Mouse (Mus musculus) thymus, adult 18-20 months (tissue): ENCODE measurements at regions not wholly inside any gene's neighbourhood (a gene's known extent, or its start where the extent isn't known, plus 50 kb on each side); places are given as distances from the start of the nearest gene placed in this dataset.

Source experiments
- DNase-seq, 2 experiments: peaks; one replicate each; pipeline ENCODE4 v3.0.0; 2022; ENCODE audit warnings: mixed read lengths in 2 of 2

DNA sequence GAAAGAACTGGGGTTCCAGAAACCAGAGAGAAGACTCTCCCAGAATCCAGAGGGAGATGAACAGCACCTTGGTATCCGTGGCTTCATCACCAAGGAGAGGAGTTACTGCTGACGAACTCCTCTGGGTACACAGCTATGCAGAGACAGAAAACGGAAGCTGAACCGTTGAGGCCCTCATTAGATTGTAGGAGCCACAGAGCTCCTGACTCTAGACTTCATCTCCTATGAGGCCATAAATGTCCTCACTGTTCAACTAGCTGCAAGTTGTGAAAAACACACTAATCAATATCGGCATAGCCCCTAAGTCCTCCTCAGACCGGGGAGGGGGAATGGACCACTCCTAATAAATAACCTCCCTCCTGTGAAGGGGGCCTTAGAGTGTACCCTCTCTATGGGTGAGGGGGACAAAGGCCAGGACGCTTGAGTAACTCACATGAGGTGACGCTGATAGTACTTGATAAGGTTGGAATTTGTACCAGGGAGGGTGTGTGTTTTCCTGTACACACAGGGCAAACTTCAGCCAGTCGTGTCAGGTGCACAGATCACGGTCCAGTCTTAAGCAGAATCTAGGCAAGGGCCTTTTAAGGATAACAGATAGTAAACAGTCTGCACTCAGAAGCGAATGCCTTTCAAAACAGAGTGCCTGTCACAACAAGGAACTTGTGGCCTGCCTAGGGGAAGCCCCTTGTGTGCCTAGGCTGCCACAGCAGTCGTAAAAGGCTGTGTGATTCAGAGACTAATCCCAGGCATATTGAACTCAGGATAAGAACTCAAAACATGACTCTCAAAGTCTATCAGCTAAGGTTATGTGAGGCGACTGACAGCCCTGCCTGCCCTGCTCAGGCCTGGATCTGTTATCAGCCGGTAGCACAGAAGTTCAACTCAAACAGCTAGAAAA lies 104.2 kb downstream of the Dyrk2 start:
- DNase-seq: peak in 1 of 2 experiments; percentile 8

DNA sequence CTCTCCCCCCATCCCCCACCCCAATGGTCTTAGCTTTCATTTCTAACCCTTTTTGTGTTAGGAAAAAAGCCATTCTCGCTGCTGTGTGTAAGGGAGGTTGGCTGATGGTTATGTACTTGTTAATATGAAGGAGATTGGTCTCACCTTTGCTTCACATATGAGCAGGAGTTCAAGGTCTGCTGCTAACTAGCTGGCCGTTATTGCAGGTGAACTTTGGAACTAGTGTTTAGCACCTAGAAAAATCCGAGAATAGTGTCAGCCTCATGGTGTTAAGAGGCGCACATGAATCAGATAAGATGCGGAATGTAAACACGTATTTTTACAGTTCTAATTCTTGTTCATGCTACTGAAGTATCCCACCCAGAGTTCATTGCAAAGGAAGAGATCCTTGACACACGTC lies 103.2 kb downstream of the Dyrk2 start:
- no peak for DNase-seq

DNA sequence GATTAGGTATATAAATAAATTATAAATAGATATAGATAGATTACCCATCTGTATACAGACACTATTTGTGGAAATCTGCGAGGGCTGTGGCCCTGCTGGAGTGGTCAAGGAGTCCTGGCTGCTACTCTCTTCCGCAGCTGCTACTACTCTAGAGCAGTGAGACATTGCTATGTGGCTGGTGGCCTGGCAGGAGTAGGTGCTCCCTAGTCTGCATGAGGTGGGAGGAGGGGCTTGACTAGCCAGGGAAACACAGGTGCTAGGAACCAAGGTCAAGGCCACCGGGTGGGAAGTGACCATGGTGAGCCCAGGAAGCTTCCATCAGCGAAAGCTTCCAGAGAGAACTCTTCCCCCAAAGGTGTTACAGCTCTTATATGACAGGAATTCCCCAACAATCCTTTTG lies 100.3 kb downstream of the Dyrk2 start:
- no peak for DNase-seq

DNA sequence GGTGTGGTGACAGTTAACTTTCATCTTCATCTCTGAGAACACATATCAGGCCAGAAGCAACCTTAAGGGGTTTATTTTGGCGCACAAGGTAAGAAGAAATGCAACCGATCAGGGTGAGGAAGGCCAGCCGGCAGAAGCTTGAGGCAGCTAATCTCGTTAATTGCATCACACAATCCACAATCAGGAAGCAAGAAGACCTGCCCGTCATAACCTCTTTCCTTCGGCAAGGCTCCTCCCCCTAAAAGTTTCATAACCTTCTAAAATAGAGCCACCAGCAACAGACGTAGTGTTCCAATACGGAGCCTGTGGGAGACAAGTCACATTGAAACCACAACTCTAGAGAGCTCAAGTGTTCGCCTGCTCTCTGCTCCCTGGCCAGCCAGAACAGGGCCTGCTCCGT lies 91.4 kb downstream of the Dyrk2 start:
- DNase-seq: no peak

- DNase-seq: no peak
These were observed 89.0 kb downstream of the Dyrk2 start for GRCm38 (mm10) chr10:118780831-118781569.

- DNase-seq: no peak
These were observed 88.2 kb downstream of the Dyrk2 start for GRCm38 (mm10) chr10:118781811-118782232.

GRCm38 (mm10) chr10:118782646-118783045 lies 87.4 kb downstream of the Dyrk2 start:
- DNase-seq: no peak

GRCm38 (mm10) chr10:118787280-118787690 lies 82.7 kb downstream of the Dyrk2 start:
- no peak for DNase-seq

DNA sequence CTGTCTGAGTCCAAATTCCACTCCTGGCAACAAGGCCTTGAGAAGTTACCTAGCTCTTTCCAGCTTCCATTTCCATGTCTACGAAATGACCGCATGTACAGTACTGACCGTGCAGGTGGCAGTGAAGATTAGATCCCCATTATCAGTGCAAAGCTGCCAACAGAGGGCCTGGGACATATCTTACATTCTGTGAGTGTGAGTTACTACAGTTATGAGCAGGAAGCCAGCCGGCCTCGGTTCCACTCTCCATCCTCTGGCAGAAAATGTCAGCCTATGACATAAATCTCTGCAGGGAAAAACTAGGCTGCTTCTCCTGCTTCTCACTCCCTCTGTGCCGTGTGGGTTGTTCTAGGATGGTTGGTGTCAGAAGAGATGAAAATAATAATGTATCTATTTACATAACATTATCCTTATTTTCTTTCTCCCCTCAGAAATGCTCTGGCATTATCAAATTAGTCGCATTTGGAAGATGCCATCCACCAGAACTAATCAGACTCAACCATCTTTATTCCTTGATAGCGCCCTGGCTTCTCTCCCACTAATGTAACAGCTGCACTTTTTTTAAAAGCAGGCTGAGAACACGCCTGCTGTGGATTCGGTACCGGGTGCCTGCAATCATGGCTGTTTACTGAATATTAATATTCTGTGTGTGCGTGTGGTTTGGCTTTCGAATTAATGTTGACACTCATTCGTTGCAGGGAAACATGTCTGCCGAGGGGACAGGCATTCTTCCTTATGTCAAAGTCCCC lies 77.5 kb downstream of the Dyrk2 start:
- no peak for DNase-seq

DNA sequence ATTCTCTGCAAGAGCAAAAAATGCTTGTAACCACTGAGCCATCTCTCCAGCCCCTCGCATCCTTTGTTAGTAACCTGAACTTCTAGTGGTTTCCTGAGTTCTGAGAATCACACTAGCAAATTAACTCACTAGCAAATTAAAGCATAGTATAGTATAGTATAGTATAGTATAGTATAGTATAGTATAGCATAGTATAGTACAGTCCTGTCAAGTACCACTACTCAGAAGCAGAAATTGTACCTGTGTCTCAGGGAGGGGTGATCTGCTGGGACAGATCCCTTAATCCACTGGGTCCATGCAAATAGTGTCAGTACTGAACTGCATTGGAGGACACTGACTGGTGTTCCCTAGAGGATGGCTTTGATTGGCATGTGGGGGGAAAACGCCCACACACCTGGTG lies 76.2 kb downstream of the Dyrk2 start:
- DNase-seq: no peak

DNA sequence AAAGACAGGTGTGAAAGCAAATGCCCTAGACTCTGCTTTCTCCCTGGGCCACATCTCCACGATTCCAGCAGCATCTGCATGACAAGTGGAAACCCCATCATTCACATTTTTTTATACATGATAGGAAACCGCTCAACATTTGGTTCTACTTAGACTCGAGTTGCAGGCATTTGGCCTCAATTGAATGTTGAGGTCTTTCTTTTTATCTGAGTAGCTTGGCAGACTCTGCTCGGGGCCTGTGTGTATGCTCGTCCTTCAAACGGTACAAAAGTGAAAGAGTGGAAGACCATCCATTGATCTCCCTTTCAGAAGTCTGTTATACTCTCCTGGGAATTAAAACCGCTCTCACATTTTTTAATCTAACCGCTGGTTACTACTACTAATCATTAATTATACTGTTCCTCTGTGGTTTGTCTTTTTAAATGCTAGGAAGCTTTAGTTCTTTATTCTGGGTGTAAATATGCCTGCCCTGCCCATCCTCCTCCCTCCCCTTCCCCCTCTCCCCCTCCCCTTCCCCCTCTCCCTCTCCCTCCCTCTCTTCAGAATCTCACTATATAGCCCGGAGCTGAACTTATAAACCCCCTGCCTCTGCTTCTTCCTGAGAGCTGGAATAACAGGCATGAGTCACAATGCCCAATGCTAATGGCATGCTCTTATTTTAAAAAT lies 75.5 kb downstream of the Dyrk2 start:
- no peak for DNase-seq

- DNase-seq: no peak
These were observed 75.0 kb downstream of the Dyrk2 start for GRCm38 (mm10) chr10:118795061-118795407.

GRCm38 (mm10) chr10:118796512-118796911 lies 73.5 kb downstream of the Dyrk2 start:
- DNase-seq: no peak

DNA sequence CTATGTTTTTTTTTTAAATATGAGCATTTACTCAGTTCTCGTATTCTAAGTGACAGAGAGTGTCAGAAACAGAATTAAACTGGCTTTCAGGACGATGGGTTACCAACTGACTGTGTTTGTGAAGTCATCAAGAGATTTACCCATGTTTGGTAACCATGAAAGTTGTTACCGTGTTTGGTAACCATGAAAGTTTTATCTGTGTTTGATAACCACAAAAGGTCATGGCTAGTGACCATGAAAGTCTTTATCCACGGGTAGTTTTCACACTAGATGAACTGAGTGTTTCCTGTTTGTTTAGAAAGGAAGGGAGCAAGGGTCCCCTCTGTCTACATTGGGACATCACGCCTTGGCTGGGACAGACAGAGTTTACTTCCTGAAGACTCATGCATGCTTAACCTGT lies 72.8 kb downstream of the Dyrk2 start:
- no peak for DNase-seq

DNA sequence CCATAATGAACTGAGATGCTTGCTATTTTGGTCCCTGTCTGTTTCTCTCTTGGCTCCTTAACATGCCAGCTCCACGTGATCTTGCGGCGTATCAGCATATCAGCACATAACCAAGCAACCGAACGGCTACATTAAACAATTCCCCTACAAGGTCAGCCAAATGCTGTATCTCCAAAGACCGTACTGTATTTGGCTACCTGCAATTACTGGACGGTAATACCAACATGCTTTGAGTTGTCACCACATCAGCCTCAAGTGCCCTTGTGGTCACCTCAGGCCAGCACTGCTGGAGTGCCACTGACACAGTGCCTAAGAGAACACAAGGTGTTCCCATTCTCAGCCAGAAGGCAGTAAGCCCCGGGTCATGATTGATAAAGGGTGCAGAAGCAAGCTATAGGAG lies 70.2 kb downstream of the Dyrk2 start:
- DNase-seq: no peak

GRCm38 (mm10) chr10:118803922-118804557 lies 66.0 kb downstream of the Dyrk2 start:
- no peak for DNase-seq

- no peak for DNase-seq
These were observed 65.4 kb downstream of the Dyrk2 start for GRCm38 (mm10) chr10:118804574-118804973.
